Comparison of ENCODE assay signal across 21 mouse cellular contexts in genomic region chr10:111080322-111080721, GRCm38 (mm10).
DNase-seq lines count a peak whose midpoint lies in the region; ATAC-seq lines count a peak whose summit lies in the region.
"Had no signal": no experiment of that assay in that cellular context is flagged by ENCODE, and none has a peak within 500 bp of the region (broad histone marks: within the 10 kb centered on the region; RNA-seq: fewer than 3 reads in every experiment).

No protein-coding gene starts in this region.

- H3K4me1 ChIP-seq in hindbrain, embryonic 13.5 days (replicated peaks), result peaks cover 11% of the 10 kb centered on the region
- 0 out of 2 replicates have a peak, but pooled peaks cover 2% of the 10 kb centered on the region for H3K4me1 ChIP-seq in hindbrain, embryonic 12.5 days
- 0 out of 2 replicates have a peak, but pooled peaks cover 2% of the 10 kb centered on the region for H3K4me1 ChIP-seq in neural tube, embryonic 15.5 days
- H3K4me1 ChIP-seq in hindbrain, embryonic 16.5 days (ENCODE audit: control insufficient read depth, insufficient read depth, low read depth, low read length), result no peaks in the 10 kb centered on the region
- H3K4me1 ChIP-seq: heart, embryonic 10.5 days; neural tube, embryonic 12.5 days had no signal

- no peak overlapping the region for H3K4me2 ChIP-seq in hindbrain, embryonic 13.5 days
- no peak overlapping the region for H3K4me2 ChIP-seq in hindbrain, embryonic 12.5 days (replicated peaks)
- no peak overlapping the region for H3K4me2 ChIP-seq in neural tube, embryonic 15.5 days
- no peak overlapping the region for H3K4me2 ChIP-seq in hindbrain, embryonic 16.5 days (ENCODE audit: low read length)
- H3K4me2 ChIP-seq: neural tube, embryonic 12.5 days had no signal

- DNase-seq in neural tube, embryonic 10.5 days (ENCODE audit: extremely low spot score, low spot score), result no peak
- DNase-seq in cerebellum, postnatal 36 days, result no peak
- no peak for DNase-seq in embryo, embryonic 11 days
- DNase-seq: adrenal gland, postnatal 36 days; cerebellum, adult 2 months; gastrocnemius, postnatal 25 days; kidney, adult 18-20 months; kidney, postnatal 14 days; layer of hippocampus, postnatal 36 days; left cerebral cortex, postnatal 4 days; liver, postnatal 0 days; lung, postnatal 10 days; thymus, postnatal 36 days had no signal

- no peaks in the 10 kb centered on the region for H3K36me3 ChIP-seq in hindbrain, embryonic 13.5 days
- no peaks in the 10 kb centered on the region for H3K36me3 ChIP-seq in hindbrain, embryonic 12.5 days
- H3K36me3 ChIP-seq in neural tube, embryonic 15.5 days, result no peaks in the 10 kb centered on the region
- H3K36me3 ChIP-seq in hindbrain, embryonic 16.5 days (ENCODE audit: control insufficient read depth, insufficient read depth, low read length), result no peaks in the 10 kb centered on the region
- H3K36me3 ChIP-seq: heart, embryonic 10.5 days; neural tube, embryonic 12.5 days had no signal

- H3K27ac ChIP-seq in hindbrain, embryonic 13.5 days, result no peak overlapping the region
- no peak overlapping the region for H3K27ac ChIP-seq in hindbrain, embryonic 12.5 days
- no peak overlapping the region for H3K27ac ChIP-seq in neural tube, embryonic 15.5 days (replicated peaks)
- no peak overlapping the region for H3K27ac ChIP-seq in hindbrain, embryonic 16.5 days (ENCODE audit: low read depth, low read length)
- H3K27ac ChIP-seq: heart, embryonic 10.5 days; layer of hippocampus, adult 2 months; neural tube, embryonic 12.5 days had no signal

- ATAC-seq in hindbrain, embryonic 13.5 days (ENCODE audit: low FRiP score), result 0 out of 2 replicates have a peak, but pooled peaks have one; percentile 38
- no peak for ATAC-seq in hindbrain, embryonic 12.5 days (ENCODE audit: low FRiP score)
- 0 out of 2 replicates have a peak, but pooled peaks have one; percentile 68 for ATAC-seq in neural tube, embryonic 15.5 days (ENCODE audit: low FRiP score)
- peak; percentile 58; the same call in 1 of the 2 replicates for ATAC-seq in hindbrain, embryonic 16.5 days
- ATAC-seq: liver, postnatal 0 days had no signal

- H3K9ac ChIP-seq in hindbrain, embryonic 13.5 days, result no peak overlapping the region
- no peak overlapping the region for H3K9ac ChIP-seq in hindbrain, embryonic 12.5 days
- no peak overlapping the region for H3K9ac ChIP-seq in neural tube, embryonic 15.5 days (replicated peaks)
- H3K9ac ChIP-seq in hindbrain, embryonic 16.5 days (ENCODE audit: low read depth, low read length), result no peak overlapping the region
- H3K9ac ChIP-seq: liver, postnatal 0 days; neural tube, embryonic 12.5 days had no signal

- 64% methylated on average over 10 of the region's 10 CpGs for WGBS in hindbrain, embryonic 13.5 days
- WGBS in hindbrain, embryonic 12.5 days, result 82% methylated on average over 10 of the region's 10 CpGs
- 52% methylated on average over 10 of the region's 10 CpGs for WGBS in neural tube, embryonic 15.5 days
- 42% methylated on average over 10 of the region's 10 CpGs for WGBS in hindbrain, embryonic 16.5 days

- H3K27me3 ChIP-seq in hindbrain, embryonic 13.5 days, result no peaks in the 10 kb centered on the region
- no peaks in the 10 kb centered on the region for H3K27me3 ChIP-seq in hindbrain, embryonic 12.5 days
- no peaks in the 10 kb centered on the region for H3K27me3 ChIP-seq in neural tube, embryonic 15.5 days (replicated peaks)
- no peaks in the 10 kb centered on the region for H3K27me3 ChIP-seq in hindbrain, embryonic 16.5 days (replicated peaks; ENCODE audit: control insufficient read depth, insufficient read depth, low read length)
- H3K27me3 ChIP-seq: CH12.LX; neural tube, embryonic 12.5 days had no signal

- no peaks in the 10 kb centered on the region for H3K9me3 ChIP-seq in hindbrain, embryonic 13.5 days
- no peaks in the 10 kb centered on the region for H3K9me3 ChIP-seq in hindbrain, embryonic 12.5 days (replicated peaks)
- H3K9me3 ChIP-seq in neural tube, embryonic 15.5 days (replicated peaks), result no peaks in the 10 kb centered on the region
- H3K9me3 ChIP-seq in hindbrain, embryonic 16.5 days (ENCODE audit: control insufficient read depth, low read length), result no peaks in the 10 kb centered on the region
- H3K9me3 ChIP-seq: heart, embryonic 10.5 days; neural tube, embryonic 12.5 days had no signal

- no peak overlapping the region for H3K4me3 ChIP-seq in hindbrain, embryonic 13.5 days
- H3K4me3 ChIP-seq in hindbrain, embryonic 12.5 days, result no peak overlapping the region
- no peak overlapping the region for H3K4me3 ChIP-seq in neural tube, embryonic 15.5 days (replicated peaks)
- no peak overlapping the region for H3K4me3 ChIP-seq in hindbrain, embryonic 16.5 days (ENCODE audit: low read length)
- H3K4me3 ChIP-seq: heart, embryonic 10.5 days; layer of hippocampus, adult 2 months; neural tube, embryonic 12.5 days had no signal
